Comparison of ENCODE assay signal across 1 mouse cellular context in the genomic region with DNA sequence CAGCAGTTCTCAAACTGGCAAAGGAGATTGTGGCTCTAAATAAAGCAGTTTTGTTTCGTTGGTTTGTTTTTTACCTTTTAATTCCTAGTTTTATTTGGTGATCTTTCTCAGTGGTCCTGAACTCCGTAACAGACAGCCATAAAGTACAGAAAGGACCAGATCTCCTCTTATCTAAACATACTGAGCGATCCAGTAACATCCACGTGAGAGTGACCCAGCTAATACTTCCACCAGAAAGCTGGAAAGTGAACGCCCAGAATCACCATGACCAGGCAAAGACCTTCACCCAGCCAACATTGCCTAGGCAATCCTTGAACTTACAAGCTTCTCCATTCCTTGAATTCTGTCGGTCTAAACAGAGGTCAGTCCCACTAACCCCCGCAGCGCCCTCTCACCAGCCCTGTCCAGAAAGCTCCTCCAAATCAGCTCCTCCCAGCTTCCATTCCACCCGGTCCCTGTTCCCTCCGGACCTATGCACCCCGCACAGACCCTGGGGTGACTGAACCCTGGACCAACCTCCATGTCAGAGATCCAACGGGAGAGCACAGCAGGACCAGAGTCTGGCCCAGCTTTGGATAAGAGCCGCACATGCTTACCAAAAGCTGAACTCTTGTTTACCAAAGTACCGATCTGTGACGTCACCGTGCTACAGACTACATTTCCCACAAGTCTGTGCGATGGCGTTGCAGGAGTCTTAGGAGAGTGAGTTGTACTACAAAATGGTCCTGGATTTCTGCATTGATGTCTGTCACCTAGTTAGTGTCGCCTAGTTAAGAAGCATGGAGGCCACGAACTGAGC.
TF ChIP-seq lines count a peak whose summit lies in the region.

A gene (minus strand): TSS at position 634 of the 799 bp plus-strand sequence.

TF ChIP-seq in MEL, 35 proteins besides CTCF, POLR2A, EP300 and RAD21 (continued from another document):
- TF ChIP-seq TBP (IDR thresholded peaks at IDR 0.05; ENCODE audit: low read depth, low read length), result peak; percentile 51; the same call in 1 of the 2 replicates
